Mouse (Mus musculus) embryonic facial prominence, embryonic 14.5 days (tissue): ENCODE measurements around the gene Ripply1. TPM values are rescaled to one million over a fixed set of nuclear protein-coding genes. Genes with fewer than 3 reads are reported as not detected.
"Not testable (repeated sequence)": the region's sequence is repeated elsewhere in the genome, so short reads cannot be mapped to it uniquely, and the experiment has no call there.

Experiments used
- ATAC-seq: fragments of 200-750 bp; cut with Nextera tagmentation; 2 replicates; pipeline ENCODE4 v1.8.0; 2017; ENCODE audit warnings: low read depth, moderate number of reproducible peaks, moderate TSS enrichment
- DNase-seq: peaks from one replicate; pipeline ENCODE4 v3.0.0-alpha.2; 2015; ENCODE audit warnings: low spot score
- H3K27ac ChIP-seq: fragments of 300-500 bp; sonication (generic); replicated peaks from 2 replicates; pipeline ENCODE4 v1.5.1; 2014; ENCODE audit warnings: low read depth, mild to moderate bottlenecking, low read length, moderate library complexity
- H3K27me3 ChIP-seq: fragments of 300-500 bp; sonication (generic); replicated peaks from 2 replicates; pipeline ENCODE4 v1.6.1; 2014; ENCODE audit warnings: low read length; ENCODE audit not compliant: control insufficient read depth, insufficient read depth
- H3K36me3 ChIP-seq: fragments of 300-500 bp; sonication (generic); 2 replicates; pipeline ENCODE4 v1.6.1; 2014; ENCODE audit warnings: low read length, mixed read lengths; ENCODE audit not compliant: control insufficient read depth, insufficient read depth
- H3K4me1 ChIP-seq: fragments of 300-500 bp; sonication (generic); 2 replicates; pipeline ENCODE4 v1.6.1; 2014; ENCODE audit warnings: antibody characterized with exemption, low read length; ENCODE audit not compliant: control insufficient read depth, insufficient read depth
- H3K4me2 ChIP-seq: fragments of 300-500 bp; sonication (generic); 2 replicates; pipeline ENCODE4 v1.6.1; 2014; ENCODE audit warnings: low read depth, mild to moderate bottlenecking, low read length, moderate library complexity, mixed read lengths
- H3K4me3 ChIP-seq: fragments of 300-500 bp; sonication (generic); 2 replicates; pipeline ENCODE4 v1.5.1; 2014; ENCODE audit warnings: low read depth, mild to moderate bottlenecking, low read length
- H3K9ac ChIP-seq: fragments of 300-500 bp; sonication (generic); 2 replicates; pipeline ENCODE4 v1.6.1; 2014; ENCODE audit warnings: low read depth, mild to moderate bottlenecking, low read length, moderate library complexity, mixed read lengths
- H3K9me3 ChIP-seq: fragments of 300-500 bp; sonication (generic); 2 replicates; pipeline ENCODE4 v1.6.1; 2016; ENCODE audit warnings: low read length; ENCODE audit not compliant: control insufficient read depth
- WGBS: fragments of 180-500 bp; shearing (Covaris S2); extraction: QIAGEN DNeasy Blood & Tissue Kit; methylation state at CpG from one replicate; pipeline ENCODE4 v1.1.7; 2014; 5-methylcytosine and 5-hydroxymethylcytosine counted together
- polyA plus RNA-seq: library from polyadenylated mRNA; unstranded; fragments of >200 nt; fragmentation: Nextera tagmentation; extraction: Ambion mirVana; gene quantifications from 2 replicates; pipeline ENCODE4 v1.2.1, GENCODE M21; 2014

The Ripply1 gene
- polyA plus RNA-seq, 1 experiment from 2014 or later = 0.79 TPM

DNA sequence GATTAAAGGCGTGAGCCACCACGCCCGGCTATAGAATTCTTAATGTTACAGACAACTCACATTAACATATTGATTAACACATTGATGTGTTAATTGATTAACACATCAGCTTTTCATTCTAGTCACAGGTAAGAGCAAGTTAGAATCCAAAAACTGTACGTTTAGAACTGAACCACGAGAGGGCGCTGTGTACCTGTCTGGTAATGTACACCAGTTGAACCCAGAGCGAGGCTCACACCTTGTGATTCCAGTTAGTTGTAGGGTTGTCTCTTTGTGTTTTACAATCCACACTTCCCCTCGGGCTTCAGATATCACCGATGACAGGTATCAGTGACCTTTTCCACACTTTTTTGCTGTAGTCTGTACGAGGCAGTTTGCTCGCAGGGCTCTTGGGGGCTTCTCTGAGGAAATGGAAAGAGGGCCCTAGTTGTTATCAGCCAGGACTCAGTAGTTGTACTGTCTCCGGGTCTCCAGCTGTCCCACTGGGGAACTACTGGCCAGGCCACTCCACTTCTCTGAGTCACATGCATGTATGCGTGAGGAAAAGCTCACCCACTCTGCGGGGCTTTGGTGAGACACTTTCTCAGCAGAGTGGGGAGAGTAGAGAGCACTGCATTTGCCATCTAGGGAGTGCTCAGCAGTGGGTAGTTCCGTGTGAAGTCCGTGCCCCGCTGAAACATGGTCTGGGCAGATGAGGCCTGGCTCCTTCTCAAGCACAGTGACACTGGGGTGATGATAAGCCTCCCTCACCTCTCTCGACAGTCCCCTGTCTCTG is 7.7 kb downstream of the Ripply1 start:
- WGBS = 31% methylated on average over 18 of the region's 18 CpGs
- H3K27ac ChIP-seq = no peak overlapping the region
- H3K4me1 ChIP-seq = no peaks in the 10 kb centered on the region
- H3K27me3 ChIP-seq = peaks cover 16% of the 10 kb centered on the region; the same call in 1 of the 2 replicates
- no peaks in the 10 kb centered on the region for H3K9me3 ChIP-seq
- no peak overlapping the region for H3K9ac ChIP-seq
- ATAC-seq (no peak), DNase-seq (peak; percentile 62)
- H3K4me2 ChIP-seq = no peak overlapping the region
- H3K36me3 ChIP-seq = no peaks in the 10 kb centered on the region
- H3K4me3 ChIP-seq = no peak overlapping the region

GRCm38 (mm10) chrX:139769975-139770637 is 12.0 kb downstream of the Ripply1 start:
- Histone ChIP-seq H3K36me3 (no peaks in the 10 kb centered on the region), H3K4me2 (no peak overlapping the region), H3K9me3 (no peaks in the 10 kb centered on the region), H3K4me3 (no peak overlapping the region), H3K4me1 (no peaks in the 10 kb centered on the region), H3K9ac (no peak overlapping the region), H3K27me3 (peaks cover 10% of the 10 kb centered on the region), H3K27ac (no peak overlapping the region)
- no peak for ATAC-seq
- DNase-seq = no peak
- WGBS = 70% methylated on average over 13 of the region's 13 CpGs

DNA sequence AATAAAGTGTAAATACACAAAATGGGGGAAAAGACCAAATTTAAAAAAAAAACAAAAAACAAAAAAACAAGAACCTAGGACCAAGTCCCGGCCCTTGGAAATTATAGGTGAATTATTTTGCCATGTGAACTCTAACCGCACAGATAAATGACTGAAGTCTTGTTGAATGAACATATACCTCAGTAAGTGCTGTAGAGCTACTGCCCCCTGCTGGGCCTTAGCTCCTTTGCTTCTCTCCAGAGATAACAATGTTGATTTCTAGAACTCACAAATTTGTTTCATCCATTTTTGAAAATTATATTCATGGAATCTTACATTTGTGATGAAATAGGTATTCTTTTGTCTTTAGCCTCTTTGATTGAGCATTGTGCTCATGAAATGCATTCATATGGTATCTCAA is 19.6 kb downstream of the Ripply1 start:
- Histone ChIP-seq H3K27me3 (no peaks in the 10 kb centered on the region), H3K9ac (no peak overlapping the region), H3K4me1 (no peaks in the 10 kb centered on the region), H3K9me3 (no peaks in the 10 kb centered on the region), H3K4me2 (no peak overlapping the region), H3K27ac (no peak overlapping the region), H3K36me3 (no peaks in the 10 kb centered on the region), H3K4me3 (no peak overlapping the region)
- DNase-seq (peak; percentile 44), ATAC-seq (no peak)
- WGBS = 68% methylated on average over 2 of the region's 2 CpGs

GRCm38 (mm10) chrX:139758634-139759033 is 23.5 kb downstream of the Ripply1 start:
- not testable (repeated sequence) for ATAC-seq, H3K36me3 ChIP-seq, H3K27me3 ChIP-seq, H3K9ac ChIP-seq, H3K4me1 ChIP-seq, H3K27ac ChIP-seq, DNase-seq, H3K9me3 ChIP-seq, H3K4me3 ChIP-seq, H3K4me2 ChIP-seq
- 87% methylated on average over 3 of the region's 3 CpGs for WGBS

- Histone ChIP-seq H3K4me3 (no peak overlapping the region), H3K9me3 (no peaks in the 10 kb centered on the region), H3K27me3 (no peaks in the 10 kb centered on the region; the same call in 1 of the 2 replicates), H3K4me2 (no peak overlapping the region), H3K9ac (no peak overlapping the region), H3K4me1 (no peaks in the 10 kb centered on the region), H3K36me3 (0 out of 2 replicates have a peak, but pooled peaks cover 3% of the 10 kb centered on the region), H3K27ac (no peak overlapping the region)
- 14% methylated on average over 1 of the region's 1 CpGs for WGBS
- DNase-seq (peak; percentile 52), ATAC-seq (no peak)
These were observed 30.3 kb downstream of the Ripply1 start for GRCm38 (mm10) chrX:139751855-139752254.

- H3K9me3 ChIP-seq = no peaks in the 10 kb centered on the region
- H3K9ac ChIP-seq = no peak overlapping the region
- H3K27ac ChIP-seq = no peak overlapping the region
- no peaks in the 10 kb centered on the region for H3K4me1 ChIP-seq
- DNase-seq (no peak), ATAC-seq (no peak)
- peaks cover 6% of the 10 kb centered on the region; the same call in 1 of the 2 replicates for H3K36me3 ChIP-seq
- no peak overlapping the region for H3K4me2 ChIP-seq
- H3K27me3 ChIP-seq = no peaks in the 10 kb centered on the region
- no peak overlapping the region for H3K4me3 ChIP-seq
- WGBS = 83% methylated on average over 5 of the region's 5 CpGs
These were observed 45.1 kb downstream of the Ripply1 start for GRCm38 (mm10) chrX:139737066-139737465.

GRCm38 (mm10) chrX:139730541-139730940 is 51.6 kb downstream of the Ripply1 start:
- no peak overlapping the region for H3K4me2 ChIP-seq
- no peaks in the 10 kb centered on the region for H3K9me3 ChIP-seq
- no peaks in the 10 kb centered on the region for H3K4me1 ChIP-seq
- no peak overlapping the region for H3K4me3 ChIP-seq
- no peak for ATAC-seq
- peaks cover 6% of the 10 kb centered on the region for H3K36me3 ChIP-seq
- H3K27me3 ChIP-seq = peaks cover 4% of the 10 kb centered on the region; the same call in 1 of the 2 replicates
- no peak for DNase-seq
- H3K27ac ChIP-seq = no peak overlapping the region
- WGBS = 86% methylated on average over 3 of the region's 3 CpGs
- no peak overlapping the region for H3K9ac ChIP-seq
